Comparison of ENCODE assay signal across 19 mouse cellular contexts in the genomic region with DNA sequence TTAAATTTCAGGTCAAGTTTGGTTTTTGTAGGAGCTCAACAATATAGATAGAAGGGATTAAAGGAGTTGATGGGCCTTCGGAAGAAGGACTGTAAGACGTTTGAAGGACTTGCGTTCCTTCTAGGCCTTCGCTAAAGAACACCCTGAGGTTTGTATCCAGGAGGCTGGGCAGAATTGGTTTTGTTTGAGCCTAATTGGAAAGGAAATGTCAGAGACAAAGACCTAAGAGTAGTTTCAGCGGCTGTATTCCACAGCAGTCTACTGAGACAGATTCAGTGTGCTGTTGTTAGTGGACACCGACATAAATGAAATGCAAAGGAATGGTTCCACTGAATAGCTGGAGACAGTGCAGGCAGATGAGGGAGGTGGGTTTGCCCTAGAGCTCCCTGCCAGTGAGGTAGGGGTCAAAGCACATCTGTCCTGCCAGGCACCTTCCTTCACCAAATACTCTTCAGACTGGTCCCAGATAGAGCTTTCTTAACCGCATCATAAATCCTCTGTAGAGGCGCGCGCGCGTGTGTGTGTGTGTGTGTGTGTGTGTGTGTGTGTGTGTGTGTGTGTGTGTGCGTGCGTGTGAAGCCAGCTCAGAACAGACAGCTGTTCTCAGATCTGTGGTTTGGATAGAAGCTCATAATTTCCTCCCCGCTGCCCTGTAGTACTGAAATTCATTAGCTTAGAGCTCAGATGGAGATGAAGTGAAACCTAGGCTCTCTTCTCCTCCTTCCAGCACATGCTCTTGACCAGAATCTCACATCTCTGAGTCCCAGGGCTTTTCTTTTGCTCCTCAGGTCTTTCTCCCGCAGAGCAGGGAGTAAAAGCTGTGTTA.
DNase-seq lines count a peak whose midpoint lies in the region; ATAC-seq and TF ChIP-seq lines count a peak whose summit lies in the region.
"Had no signal": no experiment of that assay in that cellular context is flagged by ENCODE, and none has a peak within 500 bp of the region (broad histone marks: within the 10 kb centered on the region; RNA-seq: fewer than 3 reads in every experiment).

No protein-coding gene starts in this region.

- no peaks in the 10 kb centered on the region for H3K36me3 ChIP-seq in kidney, embryonic 15.5 days
- no peaks in the 10 kb centered on the region for H3K36me3 ChIP-seq in stomach, embryonic 16.5 days (ENCODE audit: control insufficient read depth, insufficient read depth, low read length)
- H3K36me3 ChIP-seq in stomach, postnatal 0 days (ENCODE audit: control insufficient read depth, insufficient read depth, low read length), result no peaks in the 10 kb centered on the region
- H3K36me3 ChIP-seq in hindbrain, embryonic 13.5 days, result no peaks in the 10 kb centered on the region
- H3K36me3 ChIP-seq: embryonic facial prominence, embryonic 10.5 days; G1E; heart, embryonic 12.5 days had no signal

- DNase-seq in kidney, postnatal 36 days, result no peak
- no peak for DNase-seq in stomach, postnatal 0 days (ENCODE audit: low spot score)
- DNase-seq: adrenal gland, adult 2 months; cerebellum, postnatal 25 days; kidney, adult 2 months; lung, adult 2 months; midbrain, embryonic 14.5 days; thymus, postnatal 14 days had no signal

- WGBS in kidney, embryonic 15.5 days, result 59% methylated on average over 16 of the region's 16 CpGs
- 70% methylated on average over 16 of the region's 16 CpGs for WGBS in stomach, embryonic 16.5 days
- 70% methylated on average over 16 of the region's 16 CpGs for WGBS in stomach, postnatal 0 days
- 83% methylated on average over 16 of the region's 16 CpGs for WGBS in hindbrain, embryonic 13.5 days

- no peak for TF ChIP-seq CTCF in stomach, postnatal 0 days (IDR thresholded peaks at IDR 0.05; ENCODE audit: low read depth)

- ATAC-seq in kidney, embryonic 15.5 days (replicated peaks; ENCODE audit: low FRiP score), result 0 out of 2 replicates have a peak, but pooled peaks have one; percentile 18
- no peak for ATAC-seq in stomach, embryonic 16.5 days (ENCODE audit: insufficient read depth, low FRiP score)
- ATAC-seq in stomach, postnatal 0 days (ENCODE audit: low FRiP score, low TSS enrichment), result no peak
- peak; percentile 77 for ATAC-seq in common myeloid progenitor, adult 5-6 weeks (replicated peaks; ENCODE audit: low read depth, poor library complexity, severe bottlenecking)
- no peak for ATAC-seq in frontal cortex, adult (ENCODE audit: low TSS enrichment)
- ATAC-seq in hindbrain, embryonic 13.5 days (ENCODE audit: low FRiP score), result no peak
- ATAC-seq: forebrain, embryonic 14.5 days; hindbrain, postnatal 0 days had no signal

- TF ChIP-seq EP300 in stomach, postnatal 0 days (optimal IDR thresholded peaks at IDR 0.05), result no peak

- H3K4me2 ChIP-seq in kidney, embryonic 15.5 days, result no peak overlapping the region
- no peak overlapping the region for H3K4me2 ChIP-seq in stomach, embryonic 16.5 days (ENCODE audit: low read depth, low read length)
- H3K4me2 ChIP-seq in stomach, postnatal 0 days (replicated peaks; ENCODE audit: low read depth), result no peak overlapping the region
- no peak overlapping the region for H3K4me2 ChIP-seq in hindbrain, embryonic 13.5 days
- H3K4me2 ChIP-seq: heart, embryonic 12.5 days had no signal

- peak overlapping the region; percentile 54; the same call in 1 of the 2 replicates for H3K27ac ChIP-seq in kidney, embryonic 15.5 days
- no peak overlapping the region for H3K27ac ChIP-seq in stomach, embryonic 16.5 days (ENCODE audit: low read length)
- H3K27ac ChIP-seq in stomach, postnatal 0 days (replicated peaks), result no peak overlapping the region
- H3K27ac ChIP-seq in hindbrain, embryonic 13.5 days, result no peak overlapping the region
- H3K27ac ChIP-seq: embryonic facial prominence, embryonic 10.5 days; hindbrain, postnatal 0 days; macrophage had no signal

- no peaks in the 10 kb centered on the region for H3K27me3 ChIP-seq in kidney, embryonic 15.5 days
- no peaks in the 10 kb centered on the region for H3K27me3 ChIP-seq in stomach, embryonic 16.5 days (ENCODE audit: control insufficient read depth, insufficient read depth, low read length)
- no peaks in the 10 kb centered on the region for H3K27me3 ChIP-seq in stomach, postnatal 0 days (ENCODE audit: control insufficient read depth, insufficient read depth, low read length)
- no peaks in the 10 kb centered on the region for H3K27me3 ChIP-seq in hindbrain, embryonic 13.5 days
- H3K27me3 ChIP-seq: heart, embryonic 12.5 days had no signal

- no peak overlapping the region for H3K4me3 ChIP-seq in kidney, embryonic 15.5 days (replicated peaks)
- no peak overlapping the region for H3K4me3 ChIP-seq in stomach, embryonic 16.5 days (replicated peaks; ENCODE audit: low read length)
- H3K4me3 ChIP-seq in stomach, postnatal 0 days (ENCODE audit: low read depth, low read length), result no peak overlapping the region
- H3K4me3 ChIP-seq in hindbrain, embryonic 13.5 days, result no peak overlapping the region
- H3K4me3 ChIP-seq: embryonic facial prominence, embryonic 10.5 days; heart, embryonic 12.5 days had no signal

- H3K9me3 ChIP-seq in kidney, embryonic 15.5 days (replicated peaks), result no peaks in the 10 kb centered on the region
- H3K9me3 ChIP-seq in stomach, embryonic 16.5 days (replicated peaks; ENCODE audit: control insufficient read depth, low read length), result no peaks in the 10 kb centered on the region
- H3K9me3 ChIP-seq in stomach, postnatal 0 days (ENCODE audit: control insufficient read depth, low read length), result no peaks in the 10 kb centered on the region
- no peaks in the 10 kb centered on the region for H3K9me3 ChIP-seq in hindbrain, embryonic 13.5 days
- H3K9me3 ChIP-seq: G1E; heart, embryonic 12.5 days had no signal

- H3K4me1 ChIP-seq in kidney, embryonic 15.5 days, result 0 out of 2 replicates have a peak, but pooled peaks cover 14% of the 10 kb centered on the region
- H3K4me1 ChIP-seq in stomach, embryonic 16.5 days (ENCODE audit: control insufficient read depth, insufficient read depth, low read length), result no peaks in the 10 kb centered on the region
- no peaks in the 10 kb centered on the region for H3K4me1 ChIP-seq in stomach, postnatal 0 days (replicated peaks; ENCODE audit: control insufficient read depth, insufficient read depth)
- no peaks in the 10 kb centered on the region for H3K4me1 ChIP-seq in hindbrain, embryonic 13.5 days (replicated peaks)
- H3K4me1 ChIP-seq: heart, embryonic 12.5 days had no signal

- H3K9ac ChIP-seq in kidney, embryonic 15.5 days, result no peak overlapping the region
- peak overlapping the region; percentile 35; the same call in 1 of the 2 replicates for H3K9ac ChIP-seq in stomach, embryonic 16.5 days (ENCODE audit: low read length)
- no peak overlapping the region for H3K9ac ChIP-seq in stomach, postnatal 0 days (ENCODE audit: low read length)
- no peak overlapping the region for H3K9ac ChIP-seq in hindbrain, embryonic 13.5 days
- H3K9ac ChIP-seq: heart, embryonic 12.5 days had no signal

Comparison
In these comparisons a context has a peak if more than half of its experiments do, and no peak if none do; other contexts are left out.
1. ATAC-seq: peak in kidney, embryonic 15.5 days (single experiment) and common myeloid progenitor, adult 5-6 weeks (single experiment); none in stomach, embryonic 16.5 days (single experiment), stomach, postnatal 0 days (single experiment), frontal cortex, adult (single experiment) and hindbrain, embryonic 13.5 days (single experiment).